Mouse (Mus musculus) heart, postnatal 36 days (tissue): ENCODE measurements around the gene Mef2d. TPM values are rescaled to one million over a fixed set of nuclear protein-coding genes. Genes with fewer than 3 reads are reported as not detected.
A peak's percentile ranks its signal among the peaks of the same experiment; 100 is the strongest.

Source experiments
- DNase-seq, 2 experiments: peaks; one replicate each; pipeline ENCODE4 v3.0.0; 2021 to 2022
- intact Hi-C: fragments of 180-260 bp; cut with DNase I; formaldehyde crosslinking; loops from one replicate; pipeline ENCODE4 v1.15.1; 2025
- total RNA-seq, 2 experiments: library from RNA; stranded (reverse); gene quantifications; 2 replicates each; pipeline ENCODE4 v1.2.3; 2021

The Mef2d gene
- total RNA-seq = 100 to 1,000 TPM; 123 to 138 TPM

GRCm38 (mm10) chr3:88141787-88142523, at the start of gene Mef2d:
Gene Mef2d (plus strand): TSS chr3:88142372.
- intact Hi-C loops = loop anchor here (2.0 kb wide), 1 partner anchor 31 kb away; no protein-coding TSS in a partner anchor
- peak; percentile 94 for DNase-seq

- intact Hi-C loops = no loop called here
- DNase-seq = no peak
Measured at GRCm38 (mm10) chr3:88094126-88094525, 48.0 kb upstream of the Mef2d start.

DNA sequence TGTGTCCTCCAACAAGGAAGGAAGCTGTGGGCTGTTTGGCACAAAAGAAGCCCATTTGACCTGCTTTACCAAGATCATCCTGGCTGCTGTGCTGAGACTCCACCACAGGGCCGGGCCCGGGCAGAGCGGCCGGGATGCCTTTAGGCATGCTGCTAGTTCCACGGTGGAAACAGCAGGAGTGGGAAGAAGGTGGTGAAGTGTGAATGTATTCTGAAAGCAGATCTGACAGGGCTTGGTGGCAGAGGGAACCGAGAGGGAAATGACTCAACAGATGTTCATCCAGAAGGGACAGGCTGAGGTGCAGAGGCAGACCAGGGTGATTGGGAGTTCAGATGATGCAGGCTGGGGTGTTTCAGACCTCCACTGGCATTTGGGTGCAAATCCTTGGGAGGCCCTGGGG, 44.5 kb upstream of the Mef2d start:
- intact Hi-C loops = no loop called here
- DNase-seq = no peak

DNA sequence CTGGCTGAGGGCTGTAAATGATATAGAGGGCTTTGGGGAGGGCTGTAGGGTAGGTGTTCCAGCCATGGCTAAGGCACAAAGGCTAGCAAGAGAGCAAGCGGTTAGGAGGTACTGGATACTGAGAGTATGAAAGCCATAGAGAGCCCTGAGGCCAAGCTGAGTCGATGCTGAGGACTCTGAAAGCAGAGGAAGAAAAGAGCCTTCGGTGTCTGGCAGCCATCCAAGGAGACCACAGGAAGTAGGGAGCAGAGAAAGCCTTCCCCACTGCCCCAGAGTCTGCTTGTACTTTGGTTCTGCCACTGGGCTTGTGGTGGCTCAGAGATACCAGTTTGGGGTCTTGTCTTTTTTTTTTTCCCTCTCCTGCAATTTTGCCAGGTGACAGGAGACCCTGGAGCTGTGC, 41.9 kb upstream of the Mef2d start:
- DNase-seq = no peak
- intact Hi-C loops = no loop called here

GRCm38 (mm10) chr3:88101736-88102135, 40.4 kb upstream of the Mef2d start:
- intact Hi-C loops = no loop called here
- DNase-seq = no peak

DNA sequence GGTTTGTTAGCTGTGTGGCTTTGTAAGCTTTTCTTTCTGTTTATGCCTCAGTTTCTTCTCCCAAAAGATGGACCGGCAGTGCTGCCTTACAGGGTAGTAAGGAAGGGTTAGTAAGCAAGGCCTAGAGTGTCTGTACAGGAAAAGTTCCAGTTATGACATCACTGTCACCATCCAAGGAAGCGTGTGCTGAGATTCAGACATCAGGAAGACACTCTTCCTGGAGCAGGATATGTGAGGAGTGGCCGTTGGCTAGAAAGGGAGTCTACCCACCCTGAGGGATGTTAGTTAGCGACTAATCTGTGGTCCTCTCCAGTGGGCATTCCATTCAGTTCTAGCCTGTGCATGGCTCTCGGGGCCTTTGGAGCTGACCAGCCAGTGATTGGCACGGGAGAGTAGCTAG, 40.0 kb upstream of the Mef2d start:
- intact Hi-C loops = no loop called here
- no peak for DNase-seq

- DNase-seq = no peak
- intact Hi-C loops = no loop called here
Measured at GRCm38 (mm10) chr3:88102611-88103010, 39.6 kb upstream of the Mef2d start.

GRCm38 (mm10) chr3:88106126-88106525, 36.0 kb upstream of the Mef2d start:
- intact Hi-C loops = no loop called here
- DNase-seq = no peak

GRCm38 (mm10) chr3:88109126-88109525, 33.0 kb upstream of the Mef2d start:
- intact Hi-C loops = no loop called here
- DNase-seq = no peak

DNA sequence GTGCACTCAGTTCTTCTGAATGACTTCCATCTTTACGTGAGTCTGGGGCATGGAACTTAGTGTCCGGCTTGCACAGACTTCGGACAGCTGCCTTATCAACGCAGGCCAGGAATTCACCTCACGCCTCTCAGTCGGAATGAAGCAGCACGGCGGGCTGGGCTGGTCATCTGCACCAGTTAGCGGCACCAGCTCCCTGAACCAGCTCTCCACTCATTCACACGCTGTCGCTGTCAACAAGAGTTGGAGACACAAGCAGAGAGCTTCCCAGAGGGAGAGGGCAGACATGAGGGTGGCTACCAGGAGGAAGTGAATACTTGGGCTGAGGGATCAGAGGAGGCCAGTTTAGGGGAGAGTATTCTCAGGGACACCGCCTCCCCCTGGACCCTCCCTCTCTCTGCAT, 27.8 kb upstream of the Mef2d start:
- DNase-seq = no peak
- intact Hi-C loops = no loop called here

- intact Hi-C loops = loop anchor here (5.0 kb wide), 2 partner anchors 52 to 122 kb away; no protein-coding TSS in a partner anchor
- DNase-seq = peak; percentile 56 to 63
Measured at GRCm38 (mm10) chr3:88120117-88120651, 22.0 kb upstream of the Mef2d start.

DNA sequence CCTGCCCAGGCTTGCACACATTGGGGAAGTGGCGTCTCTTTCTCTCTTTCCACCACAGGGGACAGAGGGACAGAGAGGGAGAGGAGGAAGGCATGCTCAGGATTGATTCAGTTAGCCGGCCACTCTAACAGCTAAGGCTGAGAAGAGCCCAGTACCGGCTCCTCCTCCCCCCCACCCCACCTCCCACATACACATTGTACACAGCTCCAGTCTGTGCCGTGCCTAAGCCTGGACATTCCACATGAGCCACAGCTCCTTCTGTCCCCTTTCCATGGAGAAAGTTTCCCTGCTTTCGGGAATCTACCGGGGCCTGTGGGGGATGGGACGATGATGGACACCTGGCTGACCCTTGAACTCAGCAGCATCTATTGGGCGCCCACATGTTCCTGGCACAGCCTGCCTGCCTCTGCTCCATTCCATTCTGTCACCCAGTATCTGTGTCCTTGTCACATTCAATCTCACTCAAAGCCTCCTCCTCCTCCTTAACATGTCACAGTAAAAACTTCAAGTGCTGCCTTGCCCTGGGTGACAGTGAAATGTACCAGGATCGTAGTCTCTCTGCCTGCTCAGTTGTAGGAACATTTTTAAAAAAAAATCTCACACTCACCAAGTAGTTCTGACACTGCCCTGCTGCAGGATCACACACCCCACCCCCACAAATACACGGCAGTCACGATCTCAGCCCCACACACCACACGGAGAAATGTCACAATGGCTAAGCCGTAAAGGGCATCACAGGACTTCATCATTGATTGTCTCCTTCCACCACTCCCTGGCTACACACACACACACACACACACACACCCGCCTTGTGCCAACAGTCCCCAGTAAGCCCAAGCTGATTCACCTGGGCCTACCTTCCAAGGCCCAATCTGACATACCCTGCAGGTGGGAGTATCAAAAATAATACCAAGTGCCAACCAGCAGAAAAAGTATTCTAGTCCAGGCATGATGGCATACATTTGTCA, 20.7 kb upstream of the Mef2d start:
- intact Hi-C loops = loop anchor here (5.0 kb wide), 2 partner anchors 51 to 121 kb away; no protein-coding TSS in a partner anchor
- no peak for DNase-seq

GRCm38 (mm10) chr3:88125195-88125594, 17.0 kb upstream of the Mef2d start:
- intact Hi-C loops = no loop called here

DNA sequence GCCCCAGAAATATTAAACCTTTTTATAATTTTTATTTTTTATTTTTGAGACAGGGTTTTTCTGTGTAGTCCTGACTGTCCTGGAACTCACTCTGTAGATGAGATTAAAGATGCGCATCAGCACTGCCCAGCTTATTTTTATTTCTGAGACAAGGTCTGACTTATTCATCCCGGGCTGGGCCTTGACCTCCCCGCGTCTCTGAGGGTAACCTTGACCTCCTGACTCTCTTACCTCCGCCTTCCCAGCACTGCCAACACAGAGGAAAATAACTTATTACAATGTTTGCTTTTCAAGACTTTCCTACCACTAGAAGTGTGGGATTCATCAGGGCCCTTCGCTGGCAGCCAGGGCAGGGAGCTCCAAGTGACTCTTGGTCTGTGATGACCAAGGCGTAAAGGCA, 16.0 kb upstream of the Mef2d start:
- intact Hi-C loops = no loop called here
- no peak for DNase-seq

More at GRCm38 (mm10) chr3:88125195-88125594, 17.0 kb upstream of the Mef2d start:
- DNase-seq = no peak

DNA sequence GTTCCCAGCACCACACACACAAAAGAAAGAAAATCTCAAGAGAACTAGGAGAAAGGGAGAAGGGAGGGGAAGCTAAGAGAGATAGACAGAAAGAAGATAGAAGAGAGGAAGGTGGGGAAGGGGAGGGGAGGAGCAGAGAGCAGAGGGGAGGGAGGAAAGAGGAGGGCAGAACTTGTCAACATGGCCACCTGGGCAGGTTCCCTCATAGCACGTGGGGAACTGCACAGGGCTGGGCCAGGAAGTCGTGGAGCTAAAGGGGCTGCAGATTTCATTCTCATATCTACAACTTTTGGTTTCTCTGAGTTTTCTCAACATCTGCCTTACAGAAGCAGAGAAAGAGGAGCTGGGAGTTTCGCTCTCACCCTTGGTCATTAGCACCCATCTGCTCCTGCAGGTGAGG, 14.5 kb upstream of the Mef2d start:
- DNase-seq = no peak
- intact Hi-C loops = no loop called here

- no peak for DNase-seq
- intact Hi-C loops = no loop called here
Measured at GRCm38 (mm10) chr3:88128056-88128455, 14.1 kb upstream of the Mef2d start.

- intact Hi-C loops = no loop called here
- DNase-seq = no peak
Measured at GRCm38 (mm10) chr3:88129006-88129405, 13.2 kb upstream of the Mef2d start.

GRCm38 (mm10) chr3:88131071-88131470, 11.1 kb upstream of the Mef2d start:
- intact Hi-C loops = no loop called here

DNA sequence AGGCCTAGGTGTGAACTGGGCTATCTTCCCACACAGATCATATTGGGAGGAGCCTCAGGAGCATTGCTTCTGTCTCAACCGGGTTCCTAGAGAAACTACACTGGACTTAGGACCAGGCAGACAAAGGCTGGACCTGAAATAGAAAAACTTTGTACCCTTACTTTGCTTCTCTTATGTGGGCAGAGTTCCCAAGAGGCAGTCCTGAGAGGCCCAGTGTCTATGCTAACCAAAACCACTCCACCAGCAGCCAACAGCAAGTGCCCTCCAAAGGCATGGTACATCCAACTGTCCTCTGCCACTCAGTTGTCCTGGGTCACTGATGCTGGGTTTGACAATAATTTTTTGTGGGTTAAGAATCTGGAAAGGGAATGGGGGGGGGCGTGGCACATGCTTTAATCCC, 9.7 kb upstream of the Mef2d start:
- no peak for DNase-seq
- intact Hi-C loops = loop anchor here (2.0 kb wide), 2 partner anchors 26 to 46 kb away; no protein-coding TSS in a partner anchor

More at GRCm38 (mm10) chr3:88131071-88131470, 11.1 kb upstream of the Mef2d start:
- no peak for DNase-seq

GRCm38 (mm10) chr3:88133187-88133771, 8.9 kb upstream of the Mef2d start:
- intact Hi-C loops = loop anchor here (2.0 kb wide), 2 partner anchors 26 to 46 kb away; no protein-coding TSS in a partner anchor

More at GRCm38 (mm10) chr3:88133187-88133771, 8.9 kb upstream of the Mef2d start:
- DNase-seq = peak in 1 of 2 experiments; percentile 65
